Mouse (Mus musculus) bone marrow macrophage, adult 2 months (primary cell): Measurements from ENCODE around the gene Pbx1. TPM values are rescaled to one million over a fixed set of nuclear protein-coding genes. Genes with fewer than 3 reads are reported as not detected.

Source experiments
- H3K27ac ChIP-seq: 2 replicates; pipeline ENCODE4 v1.5.1; 2012; ENCODE audit warnings: low read depth, low read length; ENCODE audit not compliant: insufficient read depth
- H3K4me1 ChIP-seq: 2 replicates; pipeline ENCODE4 v1.6.1; 2012; ENCODE audit warnings: low read length; ENCODE audit not compliant: control insufficient read depth, insufficient read depth
- H3K4me3 ChIP-seq: 2 replicates; pipeline ENCODE4 v1.5.1; 2012; ENCODE audit warnings: mild to moderate bottlenecking, low read length, moderate library complexity; ENCODE audit not compliant: insufficient read depth
- CTCF ChIP-seq: IDR thresholded peaks from 2 replicates; pipeline ENCODE4 v1.5.1; 2012; ENCODE audit warnings: low read depth, mild to moderate bottlenecking, low read length, moderate library complexity
- POLR2A ChIP-seq: IDR thresholded peaks from 2 replicates; pipeline ENCODE4 v1.6.1; 2012; ENCODE audit warnings: mild to moderate bottlenecking, low read depth, low read length, borderline replicate concordance
- polyA plus RNA-seq: library from polyadenylated mRNA; stranded (reverse); fragments of >200 nt; gene quantifications from 2 replicates; pipeline ENCODE4 v1.2.4, GENCODE M21; 2012; ENCODE audit not compliant: missing spikeins, insufficient read depth, insufficient read length

Gene Pbx1
- polyA plus RNA-seq, 1 experiment: 7.1 TPM

- Histone ChIP-seq H3K4me1 (no peaks in the 10 kb centered on the region), H3K27ac (no peak overlapping the region), H3K4me3 (no peak overlapping the region)
- TF ChIP-seq CTCF: no peak
- no peak for TF ChIP-seq POLR2A
Observed at GRCm38 (mm10) chr1:168178611-168179010, 253.5 kb downstream of the Pbx1 start.

GRCm38 (mm10) chr1:168175586-168175985 is 256.5 kb downstream of the Pbx1 start:
- H3K4me3 ChIP-seq: no peak overlapping the region
- H3K4me1 ChIP-seq: no peaks in the 10 kb centered on the region
- H3K27ac ChIP-seq: no peak overlapping the region
- TF ChIP-seq POLR2A: no peak
- no peak for TF ChIP-seq CTCF

DNA sequence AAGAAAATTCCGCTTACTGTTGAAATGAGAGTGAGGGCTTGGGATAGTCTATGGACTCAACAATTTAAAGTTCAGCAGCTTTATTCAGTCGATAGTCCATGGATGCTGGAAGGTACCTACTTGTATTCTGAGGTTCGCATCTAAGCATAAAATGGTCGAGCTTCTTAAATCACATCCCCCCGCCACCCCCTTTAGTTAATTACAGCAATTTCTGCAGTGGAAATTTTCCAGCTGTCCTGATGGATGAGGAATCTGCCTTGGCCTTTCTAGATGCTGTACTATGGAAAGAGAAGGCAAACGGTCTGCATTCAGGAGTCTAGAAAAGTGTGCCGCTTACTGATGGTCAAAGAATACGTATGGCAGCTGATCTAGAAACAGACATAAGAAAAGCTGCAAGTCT is 262.3 kb downstream of the Pbx1 start:
- Histone ChIP-seq H3K4me1 (no peaks in the 10 kb centered on the region), H3K4me3 (no peak overlapping the region), H3K27ac (no peak overlapping the region)
- TF ChIP-seq POLR2A: no peak
- no peak for TF ChIP-seq CTCF

- no peak overlapping the region for H3K4me3 ChIP-seq
- no peak overlapping the region for H3K27ac ChIP-seq
- H3K4me1 ChIP-seq: no peaks in the 10 kb centered on the region
- TF ChIP-seq POLR2A (no peak), CTCF (no peak)
Observed at GRCm38 (mm10) chr1:168169052-168169779, 262.9 kb downstream of the Pbx1 start.

DNA sequence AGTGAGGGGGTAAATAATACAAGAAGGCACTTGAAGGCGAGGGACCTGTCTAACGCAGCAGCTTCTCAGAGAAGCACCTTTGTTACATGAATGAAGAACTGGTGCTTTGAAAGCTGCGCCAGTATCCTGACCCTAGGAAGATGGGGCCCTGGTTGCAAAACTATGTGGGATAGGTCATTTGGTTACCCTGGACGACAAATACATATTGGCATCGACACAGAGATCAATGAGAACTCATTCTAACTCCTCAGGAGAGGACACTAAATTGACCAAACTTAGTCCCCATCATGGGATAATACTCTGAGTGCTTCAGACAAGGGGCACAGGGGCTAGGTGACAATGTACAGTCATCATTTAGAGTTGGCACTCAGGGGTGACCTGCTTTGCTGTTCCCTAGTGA is 264.3 kb downstream of the Pbx1 start:
- TF ChIP-seq CTCF (no peak), POLR2A (no peak)
- Histone ChIP-seq H3K4me1 (no peaks in the 10 kb centered on the region), H3K27ac (no peak overlapping the region), H3K4me3 (no peak overlapping the region)

- H3K27ac ChIP-seq: no peak overlapping the region
- TF ChIP-seq CTCF (no peak), POLR2A (no peak)
- H3K4me3 ChIP-seq: no peak overlapping the region
- no peaks in the 10 kb centered on the region for H3K4me1 ChIP-seq
Observed at GRCm38 (mm10) chr1:168166841-168167240, 265.2 kb downstream of the Pbx1 start.

DNA sequence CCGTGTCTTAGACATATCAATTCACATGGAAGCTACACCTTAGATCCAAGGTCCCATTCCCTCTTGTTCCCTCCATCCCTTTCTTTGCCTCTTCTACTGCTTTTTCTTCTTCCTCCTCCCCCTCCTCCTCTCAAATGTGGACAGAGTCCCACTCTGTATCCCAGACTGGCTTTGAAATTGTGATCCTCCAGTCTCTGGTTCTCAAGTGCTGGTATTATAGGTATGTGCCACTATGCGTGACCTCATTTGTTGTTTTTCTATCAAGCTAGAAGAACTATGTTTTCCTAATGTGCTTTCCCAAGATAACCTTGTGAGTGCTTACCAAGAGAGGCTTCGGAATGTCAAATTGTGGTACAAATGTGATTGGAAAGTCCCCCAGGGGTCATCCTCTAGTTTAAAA is 267.1 kb downstream of the Pbx1 start:
- Histone ChIP-seq H3K4me3 (no peak overlapping the region), H3K4me1 (no peaks in the 10 kb centered on the region), H3K27ac (no peak overlapping the region)
- TF ChIP-seq CTCF: no peak
- no peak for TF ChIP-seq POLR2A

DNA sequence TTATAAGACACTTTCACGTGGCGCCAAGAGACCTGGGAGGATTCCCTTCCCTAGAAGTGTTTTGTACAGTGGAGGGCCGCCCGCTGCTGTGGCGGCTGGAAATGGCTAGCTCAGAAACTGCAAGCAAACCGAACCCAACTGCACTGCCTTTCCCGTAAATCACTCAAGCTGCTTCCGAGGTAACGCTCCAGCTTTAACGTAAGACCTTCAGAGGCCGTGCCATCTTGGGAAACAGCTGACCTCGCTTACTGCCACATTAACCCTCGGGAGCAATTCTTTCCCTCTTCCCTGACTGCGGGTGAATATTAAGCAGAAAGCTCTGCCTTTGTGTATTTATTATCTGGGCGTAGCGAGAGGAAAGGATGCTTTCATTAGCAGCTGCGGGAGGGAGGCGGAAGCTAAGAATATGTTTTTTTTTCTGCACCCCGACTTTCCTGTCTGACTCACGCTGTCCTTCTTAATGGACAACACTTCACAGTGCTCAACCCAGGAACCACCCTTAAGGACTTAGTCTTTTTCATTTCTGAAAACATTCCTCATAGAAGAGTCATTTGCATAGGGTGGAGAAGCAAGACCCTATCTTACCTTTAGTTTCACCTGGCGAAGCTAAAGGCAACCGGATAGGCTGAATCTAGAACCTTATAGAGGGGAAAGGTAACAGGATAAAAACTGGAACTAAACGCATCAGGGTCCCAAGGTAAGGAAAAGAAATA is 268.4 kb downstream of the Pbx1 start:
- TF ChIP-seq POLR2A (no peak), CTCF (no peak)
- Histone ChIP-seq H3K4me3 (no peak overlapping the region), H3K27ac (no peak overlapping the region), H3K4me1 (no peaks in the 10 kb centered on the region)

DNA sequence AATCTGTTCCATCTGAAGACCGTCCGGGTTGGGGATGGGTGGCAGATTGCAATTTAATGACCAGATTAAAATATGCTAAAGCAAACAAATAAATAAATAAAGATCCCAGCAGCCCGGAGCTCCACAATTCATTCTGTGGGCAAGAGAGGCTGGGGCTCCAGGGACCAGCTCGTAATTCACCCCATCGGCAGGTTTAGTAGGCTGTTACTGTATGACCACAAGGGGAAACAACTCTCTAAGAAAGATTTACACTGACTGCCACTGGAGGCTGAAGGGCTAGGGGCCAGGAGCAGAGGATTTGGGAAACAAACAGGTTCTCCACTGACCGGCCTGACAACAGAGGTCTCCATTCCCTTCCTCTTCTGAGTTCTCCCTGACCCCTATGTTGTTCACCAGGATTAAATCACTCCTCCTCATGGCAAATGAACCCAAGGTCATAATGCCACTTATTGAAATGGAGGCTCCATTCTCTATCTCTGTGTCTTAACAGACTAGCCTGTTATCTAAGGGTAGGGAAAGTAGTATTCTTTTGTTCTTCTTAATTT is 292.9 kb downstream of the Pbx1 start:
- TF ChIP-seq CTCF (no peak), POLR2A (no peak)
- Histone ChIP-seq H3K4me1 (no peaks in the 10 kb centered on the region), H3K27ac (no peak overlapping the region), H3K4me3 (no peak overlapping the region)

DNA sequence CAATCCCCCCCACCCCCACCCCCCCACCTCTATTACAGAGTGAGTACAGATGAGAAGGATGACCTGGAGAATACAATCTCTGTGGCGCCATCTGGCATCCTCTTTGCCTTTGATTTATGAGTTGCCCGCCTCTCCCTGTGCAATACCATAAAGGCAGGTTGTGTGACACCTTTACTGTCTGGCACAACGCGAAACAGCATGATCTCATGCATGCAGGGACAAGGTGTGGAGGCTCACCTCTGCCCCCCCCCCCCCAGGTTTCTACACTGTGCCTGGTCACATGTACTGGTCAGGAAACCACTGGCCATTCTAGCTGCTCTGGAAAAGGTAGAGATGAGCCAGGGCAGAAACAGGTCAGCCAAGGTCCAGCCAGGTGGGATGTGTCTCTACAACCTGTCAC is 293.4 kb downstream of the Pbx1 start:
- TF ChIP-seq POLR2A (no peak), CTCF (no peak)
- Histone ChIP-seq H3K27ac (no peak overlapping the region), H3K4me1 (no peaks in the 10 kb centered on the region), H3K4me3 (no peak overlapping the region)

GRCm38 (mm10) chr1:168137890-168138289 is 294.2 kb downstream of the Pbx1 start:
- Histone ChIP-seq H3K4me3 (no peak overlapping the region), H3K27ac (no peak overlapping the region), H3K4me1 (no peaks in the 10 kb centered on the region)
- TF ChIP-seq CTCF (no peak), POLR2A (no peak)
